Mouse (Mus musculus): ENCODE measurements around the gene Sgca.
A peak's percentile ranks its signal among the peaks of the same experiment; 100 is the strongest.

The Sgca gene

DNA sequence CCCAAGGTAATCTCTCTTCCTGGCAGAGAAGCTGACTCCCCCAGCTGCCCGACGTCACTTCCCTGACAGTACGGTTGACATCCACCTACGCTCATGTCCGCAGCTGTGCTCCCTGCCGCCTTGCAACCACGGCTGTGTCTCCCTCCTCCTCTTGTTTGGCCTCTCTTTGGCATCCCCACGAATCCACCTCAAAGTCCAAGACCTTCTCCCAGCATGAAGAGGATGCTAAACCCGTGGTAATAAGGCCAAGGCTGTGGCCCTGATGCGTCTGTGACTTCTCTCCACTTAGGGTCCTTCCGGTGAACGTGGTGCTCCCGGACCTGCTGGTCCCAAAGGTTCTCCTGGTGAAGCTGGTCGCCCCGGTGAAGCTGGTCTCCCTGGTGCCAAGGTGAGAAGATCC, 33.1 kb downstream of the Sgca start:
- no peak for DNase-seq (ENCODE audit: low spot score)

DNA sequence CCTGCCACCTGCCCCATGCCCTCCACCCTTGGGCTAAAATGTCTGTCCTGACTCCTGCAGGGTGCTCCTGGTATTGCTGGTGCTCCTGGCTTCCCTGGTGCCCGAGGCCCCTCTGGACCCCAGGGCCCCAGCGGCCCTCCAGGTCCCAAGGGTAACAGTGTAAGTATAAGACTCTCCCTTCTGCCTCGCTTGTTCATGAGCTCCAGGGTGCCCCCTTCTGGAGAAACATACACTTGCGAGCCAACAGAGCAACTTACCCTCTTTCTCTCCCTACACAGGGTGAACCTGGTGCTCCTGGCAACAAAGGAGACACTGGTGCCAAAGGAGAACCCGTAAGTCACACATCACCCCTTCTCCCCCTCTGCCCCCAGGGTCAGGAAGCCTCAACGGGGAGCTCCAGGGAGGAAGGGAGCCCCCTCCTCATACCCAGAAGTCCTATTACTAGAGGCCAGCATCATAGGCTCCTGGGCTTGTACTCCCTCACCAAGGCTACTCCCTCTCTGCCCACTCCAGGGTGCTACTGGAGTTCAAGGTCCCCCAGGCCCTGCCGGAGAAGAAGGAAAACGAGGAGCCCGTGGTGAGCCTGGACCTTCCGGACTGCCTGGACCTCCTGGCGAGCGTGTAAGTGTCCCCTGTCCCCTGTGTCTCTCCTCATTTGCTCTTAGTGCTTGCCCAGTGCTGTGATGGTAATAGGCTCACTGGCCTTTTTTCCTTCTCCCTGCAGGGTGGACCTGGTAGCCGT, 33.7 kb downstream of the Sgca start:
- DNase-seq (ENCODE audit: low spot score) = no peak

DNA sequence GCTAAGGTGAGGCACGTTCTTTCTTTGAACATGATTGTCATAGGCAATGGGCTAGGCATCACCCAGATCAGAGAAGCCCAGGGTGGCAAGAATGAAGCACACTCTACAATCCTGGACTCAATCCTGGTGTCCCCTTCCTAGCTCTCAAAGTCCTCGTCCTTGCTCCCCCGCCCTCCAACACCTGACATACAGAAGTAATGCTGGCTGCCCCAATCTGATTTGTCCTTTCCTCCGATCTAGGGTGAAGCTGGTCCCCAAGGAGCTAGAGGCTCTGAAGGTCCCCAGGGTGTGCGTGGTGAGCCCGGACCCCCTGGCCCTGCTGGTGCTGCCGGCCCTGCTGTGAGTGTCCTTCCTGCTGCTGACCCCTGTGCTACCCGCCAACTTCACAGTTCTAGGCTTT, 34.4 kb downstream of the Sgca start:
- no peak for DNase-seq (ENCODE audit: low spot score)

DNA sequence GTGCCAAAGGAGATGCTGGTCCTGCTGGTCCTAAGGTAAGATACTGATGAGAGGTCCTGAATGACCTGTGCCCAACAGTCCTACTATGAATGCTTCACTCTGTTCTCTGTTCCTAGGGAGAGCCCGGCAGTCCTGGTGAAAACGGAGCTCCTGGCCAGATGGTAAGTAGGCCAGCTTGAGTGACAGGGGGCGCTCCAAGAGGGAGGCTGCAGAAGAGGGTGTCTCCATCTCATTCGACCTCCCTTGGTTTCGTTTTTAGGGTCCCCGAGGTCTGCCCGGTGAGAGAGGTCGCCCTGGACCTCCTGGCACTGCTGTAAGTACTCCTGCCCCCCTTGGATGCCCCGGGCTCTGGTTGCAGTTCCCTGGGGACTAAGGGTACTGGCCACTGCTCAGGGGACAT, 35.0 kb downstream of the Sgca start:
- no peak for DNase-seq (ENCODE audit: low spot score)

DNA sequence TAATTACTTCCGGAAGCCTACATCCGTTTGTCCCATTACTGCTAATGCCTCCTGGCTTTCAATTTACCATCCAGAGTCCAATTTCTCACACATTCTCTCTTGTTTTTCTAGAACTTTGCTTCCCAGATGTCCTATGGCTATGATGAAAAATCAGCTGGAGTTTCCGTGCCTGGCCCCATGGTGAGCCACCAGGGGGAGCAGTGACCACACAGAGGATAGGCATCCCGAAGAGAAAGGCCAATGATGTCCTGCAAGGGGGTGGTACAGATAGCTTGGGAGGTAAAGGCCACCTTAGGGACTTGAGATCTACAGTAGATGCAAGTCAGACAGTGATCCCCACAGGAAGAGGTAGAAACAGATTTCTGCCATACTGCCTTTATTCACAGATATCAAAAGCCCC, 36.8 kb downstream of the Sgca start:
- peak; percentile 77 for DNase-seq (ENCODE audit: low spot score)

DNA sequence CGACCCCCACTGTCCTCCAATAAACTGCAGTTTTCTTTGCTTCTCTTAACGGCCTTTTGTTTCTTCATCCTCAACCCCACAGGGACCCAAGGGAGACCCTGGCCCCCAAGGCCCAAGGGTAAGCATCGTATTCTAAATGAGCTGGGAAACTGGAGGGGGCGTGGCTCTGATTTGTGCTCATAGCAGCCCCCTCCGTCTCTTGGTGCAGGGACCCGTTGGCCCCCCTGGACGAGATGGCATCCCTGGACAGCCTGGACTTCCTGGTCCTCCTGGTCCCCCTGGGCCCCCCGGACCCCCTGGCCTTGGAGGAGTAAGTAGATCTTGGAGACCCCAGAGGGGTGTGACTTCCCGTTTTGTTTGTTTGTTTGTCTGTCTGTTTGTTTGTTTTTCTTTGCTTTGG, 37.8 kb downstream of the Sgca start:
- no peak for DNase-seq (ENCODE audit: low spot score)

DNA sequence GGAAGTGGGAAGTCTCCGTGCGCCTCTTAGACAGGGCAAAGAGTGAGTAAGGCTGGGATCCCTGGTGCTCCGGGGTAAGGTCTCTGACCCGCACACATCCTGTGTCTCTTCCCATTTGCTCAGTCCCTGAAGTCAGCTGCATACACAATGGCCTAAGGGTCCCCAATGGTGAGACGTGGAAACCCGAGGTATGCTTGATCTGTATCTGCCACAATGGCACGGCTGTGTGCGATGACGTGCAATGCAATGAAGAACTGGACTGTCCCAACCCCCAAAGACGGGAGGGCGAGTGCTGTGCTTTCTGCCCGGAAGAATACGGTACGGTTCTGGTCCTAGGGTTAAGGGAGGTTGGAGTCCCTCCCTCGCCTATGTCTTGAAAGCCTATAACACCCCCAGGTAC, 38.3 kb downstream of the Sgca start:
- no peak for DNase-seq (ENCODE audit: low spot score)

DNA sequence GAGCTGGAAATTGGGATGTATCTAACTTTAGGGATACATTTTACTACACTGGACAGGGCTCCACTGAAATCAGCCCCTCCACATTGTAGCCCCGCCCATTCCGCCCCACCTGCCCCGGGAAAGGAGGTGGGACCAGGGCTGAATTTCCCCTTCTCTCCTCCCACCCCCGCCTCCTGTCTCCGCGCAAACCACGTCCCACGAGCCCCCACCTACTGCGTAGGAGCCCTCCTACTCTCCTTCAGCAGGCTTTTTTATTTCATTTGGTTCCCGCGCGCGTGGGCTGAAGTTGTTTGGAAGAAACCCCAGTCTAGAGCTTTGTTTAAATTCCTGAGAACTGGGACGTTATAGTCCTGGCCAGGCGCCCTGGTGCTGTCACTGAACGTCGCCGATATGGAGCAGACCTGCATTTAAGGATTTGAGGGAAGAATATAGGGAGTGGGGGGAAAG, 38.8 kb downstream of the Sgca start:
- DNase-seq (ENCODE audit: low spot score) = peak; percentile 33

DNA sequence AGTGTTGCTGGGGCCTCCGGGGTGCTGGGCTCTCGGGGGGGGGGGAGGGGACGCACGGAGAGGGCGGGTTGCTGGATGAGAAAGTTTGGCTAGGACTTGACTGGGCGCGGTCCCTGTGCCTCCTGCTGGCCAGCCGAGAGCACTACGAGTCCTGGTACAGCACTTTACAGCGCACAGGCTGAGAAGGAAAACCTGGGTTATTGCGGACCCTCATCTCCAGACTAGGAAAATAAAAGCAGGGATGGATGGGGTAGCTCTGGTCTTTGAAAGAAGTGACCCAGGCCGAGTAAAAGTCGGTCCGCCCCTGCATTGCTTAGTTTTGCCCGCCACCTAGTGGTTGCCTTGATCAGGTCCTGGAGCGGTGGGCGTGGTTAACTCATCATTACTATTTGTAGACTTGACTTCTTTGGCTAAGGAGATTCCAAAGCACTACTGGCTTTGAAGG, 39.3 kb downstream of the Sgca start:
- peak; percentile 90 for DNase-seq (ENCODE audit: low spot score)

DNA sequence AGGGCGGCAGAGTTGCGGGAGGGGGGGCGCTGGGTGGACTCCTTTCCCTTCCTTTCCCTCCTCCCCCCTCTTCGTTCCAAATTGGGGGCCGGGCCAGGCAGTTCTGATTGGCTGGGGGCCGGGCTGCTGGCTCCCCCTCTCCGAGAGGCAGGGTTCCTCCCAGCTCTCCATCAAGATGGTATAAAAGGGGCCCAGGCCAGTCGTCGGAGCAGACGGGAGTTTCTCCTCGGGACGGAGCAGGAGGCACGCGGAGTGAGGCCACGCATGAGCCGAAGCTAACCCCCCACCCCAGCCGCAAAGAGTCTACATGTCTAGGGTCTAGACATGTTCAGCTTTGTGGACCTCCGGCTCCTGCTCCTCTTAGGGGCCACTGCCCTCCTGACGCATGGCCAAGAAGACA, 40.1 kb downstream of the Sgca start, which contains the start of gene Col1a1:
Gene Col1a1 (plus strand): TSS at position 180 of the 400 bp plus-strand sequence.
- DNase-seq (ENCODE audit: low spot score) = no peak

DNA sequence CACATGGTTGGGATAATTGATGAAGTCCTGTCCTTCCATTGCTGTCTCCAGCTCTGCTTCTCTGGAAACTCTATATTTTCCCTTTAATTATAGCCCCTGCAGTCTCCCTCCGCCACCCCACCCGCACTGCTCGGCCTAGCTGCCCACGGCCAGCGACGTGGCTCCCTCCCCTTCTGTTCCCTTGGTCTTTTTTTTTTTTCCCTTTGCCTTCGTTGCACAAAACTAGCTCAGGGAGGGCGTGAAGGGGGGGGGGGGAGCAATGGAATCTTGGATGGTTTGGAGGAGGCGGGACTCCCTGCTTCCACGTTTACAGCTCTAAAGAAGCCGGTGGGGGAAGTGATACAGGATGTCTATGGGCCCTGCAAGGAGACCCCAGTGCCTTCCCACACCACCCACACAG, 41.6 kb downstream of the Sgca start:
- DNase-seq (ENCODE audit: low spot score) = no peak

DNA sequence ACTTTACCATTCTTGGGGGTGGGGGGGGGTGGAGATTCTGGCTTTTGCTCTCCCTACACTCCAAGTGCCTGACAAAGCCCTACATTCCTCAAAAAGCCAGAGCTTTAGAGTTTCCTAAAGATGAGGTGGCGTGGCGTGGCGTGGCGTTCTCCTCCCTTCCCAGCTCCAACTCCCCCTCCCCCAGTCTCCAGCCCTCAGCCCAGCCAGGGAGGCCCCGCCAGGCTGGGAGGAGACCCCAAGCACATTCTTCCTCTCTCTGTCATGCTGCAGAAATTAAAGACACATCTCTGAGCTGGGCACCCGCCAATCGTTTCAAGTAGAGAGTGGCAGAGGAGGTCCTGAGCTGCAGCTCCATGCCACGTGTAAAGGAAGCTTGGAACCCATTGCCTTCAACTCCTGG, 42.5 kb downstream of the Sgca start:
- DNase-seq (ENCODE audit: low spot score) = no peak

DNA sequence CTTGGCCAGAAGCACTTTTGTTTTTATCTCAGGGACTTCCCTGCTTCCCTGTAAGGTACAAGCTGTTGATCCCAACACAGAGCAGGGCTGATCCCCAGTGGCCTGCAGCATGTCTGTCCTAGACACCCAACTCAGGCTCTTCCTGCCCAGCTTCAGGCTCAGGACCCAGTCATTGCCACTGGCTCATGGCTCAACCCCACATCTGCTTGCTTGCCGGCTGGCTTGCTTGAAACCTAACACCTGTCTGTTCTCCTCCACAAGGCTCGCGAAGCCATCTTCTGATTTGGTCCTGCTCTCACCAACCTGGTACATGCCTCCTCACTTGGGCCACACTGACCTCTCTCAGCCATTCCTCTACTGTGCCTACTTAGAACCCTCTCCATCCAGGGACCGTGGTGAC, 46.0 kb downstream of the Sgca start:
- no peak for DNase-seq (ENCODE audit: low spot score)

DNA sequence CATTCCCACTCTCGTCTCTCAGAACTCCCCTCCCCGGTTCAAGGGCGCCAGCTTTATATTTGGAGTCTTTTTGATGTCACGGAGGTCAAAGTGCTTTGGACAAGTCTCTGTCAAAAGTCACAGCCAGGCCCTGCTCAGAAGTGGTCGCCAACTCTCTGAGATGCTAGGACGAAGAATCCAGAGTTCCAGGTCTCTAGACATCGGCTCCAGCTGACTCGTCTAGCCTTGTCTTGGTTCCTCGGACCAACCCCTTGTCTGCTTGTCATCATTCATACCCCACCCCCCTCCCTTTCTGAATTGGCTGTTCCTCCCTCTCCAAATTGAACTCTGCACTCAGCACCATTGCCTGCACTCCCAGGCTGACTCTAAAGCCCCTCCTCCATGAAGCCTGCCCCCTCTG, 46.5 kb downstream of the Sgca start:
- no peak for DNase-seq (ENCODE audit: low spot score)

DNA sequence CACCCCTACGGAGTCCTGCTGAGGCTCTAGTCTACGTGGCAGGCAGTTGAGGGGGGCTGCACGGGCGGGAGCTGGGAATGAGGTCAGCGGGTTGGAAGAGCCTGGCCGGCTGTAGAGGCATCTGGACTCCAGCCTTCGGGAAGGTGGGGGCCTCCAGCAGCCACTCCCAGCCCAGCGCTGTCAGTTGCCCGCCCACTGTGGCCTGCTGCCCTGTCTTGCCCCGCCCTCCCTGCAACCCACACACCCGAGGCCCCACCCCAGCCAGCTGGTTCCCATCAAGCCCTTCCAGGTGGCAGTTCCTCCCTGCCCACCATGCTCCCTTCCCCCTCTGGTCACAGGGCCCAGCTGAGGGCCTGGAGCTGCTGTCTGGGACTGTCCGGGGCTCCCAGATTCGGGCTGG, 47.3 kb downstream of the Sgca start:
- no peak for DNase-seq (ENCODE audit: low spot score)

DNA sequence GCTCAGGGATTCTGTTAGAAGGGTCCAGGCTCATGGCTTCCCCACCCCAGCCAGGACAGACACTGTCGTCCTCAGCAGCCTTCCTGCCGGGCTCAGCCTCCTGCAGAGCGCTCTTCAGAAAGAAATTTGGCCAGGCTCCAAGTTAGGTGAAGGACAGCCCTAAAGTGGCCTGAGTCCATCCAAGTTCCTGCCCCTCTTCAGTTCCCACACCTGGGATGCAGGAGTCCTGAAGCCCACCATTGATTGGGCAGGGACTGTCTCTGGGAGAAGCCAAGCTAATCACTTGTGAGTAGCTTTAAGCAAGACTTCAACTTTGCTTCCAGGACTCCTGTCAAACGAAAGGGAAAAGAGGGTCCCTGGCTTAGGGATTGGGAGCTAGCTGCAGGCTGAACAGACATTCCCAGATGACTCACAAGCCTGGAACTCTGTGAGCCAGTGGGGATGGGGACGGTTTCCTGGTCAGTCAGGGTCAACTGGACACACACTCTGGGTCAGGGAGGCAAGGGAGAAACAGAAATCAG, 48.3 kb downstream of the Sgca start:
- no peak for DNase-seq (ENCODE audit: low spot score)

DNA sequence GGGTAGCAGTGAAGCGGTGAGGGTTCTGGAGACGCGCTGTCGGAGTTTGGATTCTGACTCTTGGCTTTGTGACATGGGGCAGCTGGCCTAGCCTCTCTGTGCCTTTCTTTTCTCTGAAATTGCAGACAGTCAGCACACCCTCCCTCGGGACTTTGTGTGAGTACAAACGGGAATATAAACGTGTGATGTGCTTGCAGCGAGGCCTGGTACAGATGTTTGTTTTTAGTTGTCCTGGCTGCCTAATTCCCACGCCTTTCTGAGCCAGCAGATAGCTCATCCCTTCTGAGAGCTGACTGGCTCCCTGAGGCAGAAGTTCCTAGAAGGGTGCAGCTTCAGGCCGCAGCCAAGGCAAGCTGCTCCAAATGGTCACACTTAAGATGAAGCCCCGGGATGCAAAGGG, 49.7 kb downstream of the Sgca start:
- DNase-seq (ENCODE audit: low spot score) = no peak

DNA sequence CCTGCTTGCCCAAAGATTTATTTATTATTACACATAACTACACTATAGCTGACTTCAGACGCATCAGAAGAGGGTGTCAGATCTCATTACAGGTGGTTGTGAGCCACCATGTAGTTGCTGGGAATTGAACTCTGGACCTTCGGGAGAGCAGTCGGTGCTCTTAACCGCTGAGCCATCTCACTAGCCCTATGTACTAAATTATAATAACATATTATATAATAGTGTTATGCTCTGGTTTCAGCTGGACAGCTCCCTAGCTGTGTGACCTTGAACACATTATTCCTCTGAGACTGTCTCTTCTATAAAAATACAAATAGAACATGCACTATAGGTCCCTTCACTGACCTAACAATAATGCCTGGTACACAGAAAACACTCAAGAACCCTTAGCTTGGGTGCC, 51.1 kb downstream of the Sgca start:
- no peak for DNase-seq (ENCODE audit: low spot score)

DNA sequence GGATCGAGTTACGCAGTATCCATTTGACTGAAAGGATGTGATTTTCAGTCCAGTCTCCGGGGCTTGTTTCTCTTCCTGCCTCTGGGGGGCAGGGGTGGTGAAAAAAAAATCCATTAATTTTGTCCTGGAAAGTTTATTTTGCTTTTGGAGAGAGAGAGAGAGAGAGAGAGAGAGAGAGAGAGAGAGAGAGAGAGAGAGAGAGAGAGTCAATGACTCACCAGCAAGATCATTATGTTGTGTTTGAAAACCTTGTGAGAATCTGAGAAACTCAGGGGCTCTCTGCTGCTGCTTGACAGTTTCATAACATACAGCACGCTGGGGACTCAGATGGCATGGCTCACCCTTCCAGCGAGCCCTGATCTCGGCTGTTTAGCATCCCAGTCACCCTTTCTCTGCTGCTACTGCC, 55.1 kb downstream of the Sgca start:
- DNase-seq (ENCODE audit: low spot score) = no peak

DNA sequence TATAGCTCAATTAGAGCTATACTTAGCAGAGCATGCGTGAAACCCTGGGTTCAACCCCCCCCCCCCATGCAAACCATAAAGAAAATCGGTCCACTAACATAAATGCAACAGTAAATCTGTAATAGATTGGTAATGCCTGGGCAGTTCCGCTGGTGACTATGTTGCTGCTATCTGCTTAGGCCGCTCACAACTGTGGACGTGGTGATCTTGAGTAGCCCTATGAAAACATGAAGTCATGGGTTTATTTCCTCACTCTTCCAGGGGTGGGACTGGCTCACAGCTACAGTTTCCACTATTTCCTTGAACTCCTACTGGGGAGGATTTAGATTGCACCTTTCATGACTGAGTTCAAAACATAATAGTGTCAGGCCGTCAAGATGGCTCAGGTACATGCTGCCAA, 58.4 kb downstream of the Sgca start:
- DNase-seq (ENCODE audit: low spot score) = no peak

DNA sequence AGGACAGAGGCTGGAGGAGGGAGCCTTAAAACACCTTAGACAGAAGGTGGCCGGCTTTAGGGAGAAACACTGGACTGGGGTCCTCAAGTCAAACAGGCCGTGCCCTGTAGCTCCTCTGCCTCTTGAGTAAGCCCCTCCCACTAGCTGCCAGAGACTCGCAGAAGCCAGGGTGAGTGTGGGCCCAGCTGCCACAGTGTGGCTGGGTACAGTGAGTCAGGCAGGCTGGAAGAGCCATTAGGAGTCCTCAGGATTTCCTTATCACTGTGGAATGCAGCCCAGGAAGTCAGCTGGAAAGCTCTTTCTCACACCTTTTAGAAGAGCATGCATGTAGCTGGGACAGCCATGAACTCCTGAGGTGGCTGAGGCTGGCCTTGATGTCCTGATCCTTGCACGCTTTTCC, 59.6 kb downstream of the Sgca start:
- no peak for DNase-seq (ENCODE audit: low spot score)

DNA sequence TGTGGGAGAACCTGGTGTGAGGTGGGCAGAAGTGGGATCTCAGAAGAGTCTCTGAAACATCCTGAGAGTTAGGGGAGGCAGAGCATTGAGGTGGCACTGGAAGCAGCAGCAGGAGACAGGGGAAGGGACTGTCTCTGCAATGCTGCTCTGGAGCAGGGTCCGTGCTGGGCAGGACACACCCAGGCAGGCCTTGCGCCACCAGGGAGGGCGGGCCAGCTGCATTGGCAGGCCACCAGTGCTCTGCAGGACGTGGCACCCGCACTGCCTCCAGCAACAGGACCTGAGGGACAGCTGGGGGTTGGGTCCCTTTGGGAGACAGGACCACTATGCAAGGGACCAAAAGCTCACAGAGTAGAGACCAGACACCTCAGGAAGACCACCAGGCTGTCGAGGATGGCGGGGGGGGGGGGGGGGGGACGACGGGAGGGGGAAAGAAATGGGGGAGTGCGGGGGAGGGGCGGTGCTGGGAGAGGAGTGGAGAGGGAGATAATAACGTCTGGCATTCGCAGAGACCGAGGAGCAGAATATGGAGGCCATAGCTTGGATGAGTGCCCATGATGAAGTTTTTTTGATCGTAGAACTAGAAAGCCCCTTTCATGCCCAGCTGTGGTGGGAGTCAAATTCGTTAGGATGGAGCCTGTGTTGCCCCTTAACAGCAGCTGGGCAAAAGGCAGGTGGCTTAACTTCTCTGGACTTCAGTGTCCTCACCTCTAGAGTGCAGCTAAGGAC, 60.3 kb downstream of the Sgca start:
- DNase-seq (ENCODE audit: low spot score) = no peak

DNA sequence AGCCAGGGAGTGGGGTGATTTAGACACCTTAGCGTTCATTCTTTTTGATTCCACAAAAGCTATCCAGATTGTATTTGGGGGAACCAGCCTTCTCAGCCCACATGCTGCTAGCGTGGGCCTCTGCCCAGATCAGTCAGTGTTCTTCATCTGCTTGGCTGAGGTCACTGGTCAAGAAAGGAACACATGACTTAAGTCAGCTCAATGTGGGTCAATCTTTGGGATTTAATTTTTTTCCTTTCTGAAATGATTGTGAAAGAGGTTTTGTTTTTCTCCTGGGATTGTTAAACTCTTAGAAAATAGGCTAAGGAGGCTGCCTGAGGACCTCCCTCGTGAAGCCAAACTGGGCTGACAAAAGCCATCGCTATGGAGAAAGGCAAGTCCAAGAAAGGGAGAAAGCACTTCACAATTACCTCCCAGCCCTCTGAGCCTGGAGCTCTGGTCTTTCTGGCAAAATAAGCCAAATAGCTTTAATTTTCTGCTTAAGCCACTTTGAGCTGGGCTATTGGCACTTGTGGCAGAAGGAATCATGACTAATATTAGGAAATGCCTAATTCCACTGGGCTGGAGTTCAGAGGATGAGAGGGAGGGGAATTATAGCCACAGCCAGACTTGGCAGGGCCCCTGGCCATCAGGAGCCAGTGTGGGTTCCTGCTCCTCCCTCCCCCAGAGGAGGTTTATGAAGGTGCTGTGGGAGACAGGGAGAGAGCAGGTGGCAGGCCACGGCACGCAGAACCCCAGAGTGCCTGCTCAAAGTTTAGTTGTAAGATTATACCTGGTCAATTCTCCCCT, 62.6 kb downstream of the Sgca start:
- no peak for DNase-seq (ENCODE audit: low spot score)
